Mouse (Mus musculus) erythroblast, embryonic 14.5 days (primary cell): ENCODE results near the gene Olfr648. TPM values are rescaled to one million over a fixed set of nuclear protein-coding genes. Genes with fewer than 3 reads are reported as not detected.

Experiments
- H3K27me3 ChIP-seq: 2 replicates; pipeline ENCODE4 v1.6.1; 2012; ENCODE audit warnings: inconsistent platforms; ENCODE audit not compliant: control insufficient read depth
- H3K36me3 ChIP-seq: 2 replicates; pipeline ENCODE4 v1.6.1; 2012; ENCODE audit warnings: mild to moderate bottlenecking, inconsistent platforms; ENCODE audit not compliant: control insufficient read depth
- H3K4me1 ChIP-seq: 2 replicates; pipeline ENCODE4 v1.6.1; 2012; ENCODE audit warnings: inconsistent platforms; ENCODE audit not compliant: control insufficient read depth
- H3K4me3 ChIP-seq: replicated peaks from 2 replicates; pipeline ENCODE3; 2012; ENCODE audit warnings: moderate library complexity, mild to moderate bottlenecking, inconsistent platforms
- H3K9me3 ChIP-seq: 2 replicates; pipeline ENCODE4 v1.6.1; 2012; ENCODE audit warnings: low read length, inconsistent platforms, mixed read lengths; ENCODE audit not compliant: control insufficient read depth
- GATA1 ChIP-seq: IDR thresholded peaks from 2 replicates; pipeline ENCODE4 v1.6.1; 2012; ENCODE audit warnings: low read length, inconsistent platforms, mixed read lengths
- TAL1 ChIP-seq: IDR thresholded peaks from 3 replicates; pipeline ENCODE4 v1.6.1; 2012; ENCODE audit warnings: low read length, inconsistent platforms, mixed read lengths
- polyA plus RNA-seq: library from polyadenylated mRNA; stranded (reverse); fragments of >175 nt; gene quantifications from 2 replicates; pipeline ENCODE4 v1.2.3, GENCODE M21; 2012

The Olfr648 gene
- polyA plus RNA-seq, 1 experiment, result 0.03 TPM

- no peaks in the 10 kb centered on the region for H3K9me3 ChIP-seq
- TF ChIP-seq TAL1 (no peak), GATA1 (no peak)
- H3K4me3 ChIP-seq, result no peak overlapping the region
- no peaks in the 10 kb centered on the region for H3K36me3 ChIP-seq
- no peaks in the 10 kb centered on the region for H3K27me3 ChIP-seq
- H3K4me1 ChIP-seq, result no peaks in the 10 kb centered on the region
These were observed 4.1 kb downstream of the Olfr648 start for GRCm38 (mm10) chr7:104179074-104179473.

- no peaks in the 10 kb centered on the region for H3K9me3 ChIP-seq
- TF ChIP-seq GATA1 (no peak), TAL1 (no peak)
These were observed 4.7 kb downstream of the Olfr648 start for GRCm38 (mm10) chr7:104178422-104179054.

GRCm38 (mm10) chr7:104175085-104175484 is 8.1 kb downstream of the Olfr648 start:
- TF ChIP-seq GATA1 (no peak), TAL1 (no peak)
- Histone ChIP-seq H3K4me3 (no peak overlapping the region), H3K27me3 (no peaks in the 10 kb centered on the region)

More at GRCm38 (mm10) chr7:104178422-104179054, 4.7 kb downstream of the Olfr648 start:
- Histone ChIP-seq H3K4me1 (no peaks in the 10 kb centered on the region), H3K4me3 (no peak overlapping the region), H3K27me3 (no peaks in the 10 kb centered on the region), H3K36me3 (no peaks in the 10 kb centered on the region)

GRCm38 (mm10) chr7:104169634-104170204 is 13.5 kb downstream of the Olfr648 start:
- Histone ChIP-seq H3K36me3 (no peaks in the 10 kb centered on the region), H3K27me3 (no peaks in the 10 kb centered on the region), H3K9me3 (no peaks in the 10 kb centered on the region), H3K4me3 (no peak overlapping the region), H3K4me1 (no peaks in the 10 kb centered on the region)
- no peak for TF ChIP-seq TAL1
- no peak for TF ChIP-seq GATA1

More at GRCm38 (mm10) chr7:104175085-104175484, 8.1 kb downstream of the Olfr648 start:
- Histone ChIP-seq H3K4me1 (no peaks in the 10 kb centered on the region), H3K36me3 (no peaks in the 10 kb centered on the region), H3K9me3 (no peaks in the 10 kb centered on the region)

- no peak for TF ChIP-seq TAL1
- no peak for TF ChIP-seq GATA1
- no peaks in the 10 kb centered on the region for H3K36me3 ChIP-seq
- no peaks in the 10 kb centered on the region for H3K4me1 ChIP-seq
- no peak overlapping the region for H3K4me3 ChIP-seq
- no peaks in the 10 kb centered on the region for H3K27me3 ChIP-seq
- no peaks in the 10 kb centered on the region for H3K9me3 ChIP-seq
These were observed 16.1 kb downstream of the Olfr648 start for GRCm38 (mm10) chr7:104167105-104167504.

- Histone ChIP-seq H3K4me3 (no peak within 1 kb of the TSS), H3K36me3 (no peaks in the 10 kb centered on the region), H3K4me1 (no peaks in the 10 kb centered on the region), H3K9me3 (no peaks in the 10 kb centered on the region), H3K27me3 (no peaks in the 10 kb centered on the region)
- TF ChIP-seq TAL1 (no peak), GATA1 (no peak)
These were observed 32.7 kb downstream of the Olfr648 start, which contains the start of gene Ubqlnl for GRCm38 (mm10) chr7:104150456-104150855. Gene Ubqlnl, minus strand, starts transcription at chr7:104150556.

GRCm38 (mm10) chr7:104143179-104143578 is 40.0 kb downstream of the Olfr648 start, which contains the start of gene Ubqln3:
Gene Ubqln3, minus strand, starts transcription at chr7:104143279.
- H3K36me3 ChIP-seq, result no peaks in the 10 kb centered on the region
- H3K4me1 ChIP-seq, result no peaks in the 10 kb centered on the region
- TF ChIP-seq TAL1 (no peak), GATA1 (no peak)
- H3K27me3 ChIP-seq, result no peaks in the 10 kb centered on the region
- no peaks in the 10 kb centered on the region for H3K9me3 ChIP-seq
- no peak within 1 kb of the TSS for H3K4me3 ChIP-seq

- Histone ChIP-seq H3K27me3 (no peaks in the 10 kb centered on the region), H3K4me3 (no peak within 1 kb of the TSS), H3K9me3 (no peaks in the 10 kb centered on the region), H3K36me3 (no peaks in the 10 kb centered on the region), H3K4me1 (no peaks in the 10 kb centered on the region)
- TF ChIP-seq GATA1, result no peak
- no peak for TF ChIP-seq TAL1
These were observed 45.9 kb downstream of the Olfr648 start, which contains the start of gene Olfr643 for GRCm38 (mm10) chr7:104137305-104137704. Gene Olfr643, minus strand, starts transcription at chr7:104137405.

GRCm38 (mm10) chr7:104129726-104130125 is 53.5 kb downstream of the Olfr648 start, which contains the start of gene Ubqln5:
Gene Ubqln5, minus strand, starts transcription at chr7:104129826.
- H3K4me3 ChIP-seq, result no peak within 1 kb of the TSS
- H3K36me3 ChIP-seq, result no peaks in the 10 kb centered on the region
- H3K9me3 ChIP-seq, result no peaks in the 10 kb centered on the region; the same call in 1 of the 2 replicates
- H3K4me1 ChIP-seq, result no peaks in the 10 kb centered on the region
- TF ChIP-seq GATA1 (no peak), TAL1 (no peak)
- no peaks in the 10 kb centered on the region for H3K27me3 ChIP-seq

Other genes starting within 250 kb of the Olfr648 start
- not detected in 2 replicates for gene Olfr632, start 249.0 kb downstream of the Olfr648 start, polyA plus RNA-seq
- gene Olfr633, start 239.0 kb downstream of the Olfr648 start, polyA plus RNA-seq, result not detected in 2 replicates
- 0.01 TPM in 1 of 2 replicates, not detected in the other for gene Olfr635, start 212.2 kb downstream of the Olfr648 start, polyA plus RNA-seq
- not detected in 2 replicates for gene Olfr638, start 184.6 kb downstream of the Olfr648 start, polyA plus RNA-seq
- gene Olfr639, start 166.1 kb downstream of the Olfr648 start, polyA plus RNA-seq, result not detected in 2 replicates
- gene Olfr640, start 157.8 kb downstream of the Olfr648 start, polyA plus RNA-seq, result 0.01 TPM in 1 of 2 replicates, not detected in the other
- not detected in 2 replicates for gene Olfr641, start 147.9 kb downstream of the Olfr648 start, polyA plus RNA-seq
- gene Olfr642, start 130.7 kb downstream of the Olfr648 start, polyA plus RNA-seq, result not detected in 2 replicates
- not detected in 2 replicates for gene 4930516K23Rik, start 121.9 kb downstream of the Olfr648 start, polyA plus RNA-seq
- not detected in 2 replicates for gene Olfr644, start 111.5 kb downstream of the Olfr648 start, polyA plus RNA-seq
- not detected in 2 replicates for gene Olfr645, start 97.9 kb downstream of the Olfr648 start, polyA plus RNA-seq
- gene Olfr646, start 78.5 kb downstream of the Olfr648 start, polyA plus RNA-seq, result not detected in 2 replicates
- not detected in 2 replicates for gene Ubqln5, start 53.6 kb downstream of the Olfr648 start, polyA plus RNA-seq
- not detected in 2 replicates for gene Olfr643, start 46.0 kb downstream of the Olfr648 start, polyA plus RNA-seq
- not detected in 2 replicates for gene Ubqln3, start 40.1 kb downstream of the Olfr648 start, polyA plus RNA-seq
- not detected in 2 replicates for gene Ubqlnl, start 32.8 kb downstream of the Olfr648 start, polyA plus RNA-seq
- gene Olfm5, start 18.6 kb downstream of the Olfr648 start, polyA plus RNA-seq, result not detected in 2 replicates
- not detected in 2 replicates for gene Olfr649, start 12.6 kb upstream of the Olfr648 start, polyA plus RNA-seq
- gene Trim6, start 35.4 kb upstream of the Olfr648 start, polyA plus RNA-seq, result not detected in 2 replicates
- not detected in 2 replicates for gene Trim34a, start 61.1 kb upstream of the Olfr648 start, polyA plus RNA-seq
- 0.03 TPM in 1 of 2 replicates, not detected in the other for gene Trim5, start 104.7 kb upstream of the Olfr648 start, polyA plus RNA-seq
- gene Trim12a, start 132.1 kb upstream of the Olfr648 start, polyA plus RNA-seq, result not detected in 2 replicates
- not detected in 2 replicates for gene Trim34b, start 146.1 kb upstream of the Olfr648 start, polyA plus RNA-seq
- gene Trim12c, start 170.0 kb upstream of the Olfr648 start, polyA plus RNA-seq, result 0.04 and 0.05 TPM in 2 replicates
- not detected in 2 replicates for gene Trim30b, start 186.5 kb upstream of the Olfr648 start, polyA plus RNA-seq
- not detected in 2 replicates for gene Trim30c, start 217.4 kb upstream of the Olfr648 start, polyA plus RNA-seq